Comparison of ENCODE assay signal across 19 mouse cellular contexts in genomic region chr10:37841842-37842241, GRCm38 (mm10).
DNase-seq lines count a peak whose midpoint lies in the region; ATAC-seq lines count a peak whose summit lies in the region.
"Had no signal": no experiment of that assay in that cellular context is flagged by ENCODE, and none has a peak within 500 bp of the region (broad histone marks: within the 10 kb centered on the region; RNA-seq: fewer than 3 reads in every experiment).

No protein-coding gene starts in this region.

- no peaks in the 10 kb centered on the region for H3K27me3 ChIP-seq in kidney, embryonic 15.5 days
- H3K27me3 ChIP-seq: embryonic facial prominence, embryonic 13.5 days; midbrain, embryonic 13.5 days had no signal

- H3K27ac ChIP-seq in kidney, embryonic 15.5 days, result no peak overlapping the region
- H3K27ac ChIP-seq: embryonic facial prominence, embryonic 13.5 days; hindbrain, postnatal 0 days; macrophage; midbrain, embryonic 13.5 days; stomach, postnatal 0 days had no signal

- no peaks in the 10 kb centered on the region for H3K4me1 ChIP-seq in kidney, embryonic 15.5 days
- H3K4me1 ChIP-seq: embryonic facial prominence, embryonic 13.5 days had no signal

- no peak overlapping the region for H3K4me3 ChIP-seq in kidney, embryonic 15.5 days (replicated peaks)
- H3K4me3 ChIP-seq: embryonic facial prominence, embryonic 13.5 days; midbrain, embryonic 13.5 days had no signal

- H3K36me3 ChIP-seq in kidney, embryonic 15.5 days, result no peaks in the 10 kb centered on the region
- H3K36me3 ChIP-seq: embryonic facial prominence, embryonic 13.5 days; midbrain, embryonic 13.5 days had no signal

- H3K9ac ChIP-seq in kidney, embryonic 15.5 days, result no peak overlapping the region
- H3K9ac ChIP-seq: embryonic facial prominence, embryonic 13.5 days; midbrain, embryonic 13.5 days had no signal

- WGBS in kidney, embryonic 15.5 days, result 47% methylated on average over 2 of the region's 2 CpGs

- ATAC-seq in kidney, embryonic 15.5 days (replicated peaks; ENCODE audit: low FRiP score), result no peak
- no peak for ATAC-seq in granulocyte monocyte progenitor cell, adult 5-6 weeks (replicated peaks; ENCODE audit: poor library complexity, severe bottlenecking)
- ATAC-seq: forebrain, embryonic 14.5 days; hindbrain, postnatal 0 days; midbrain, embryonic 13.5 days had no signal

- H3K4me2 ChIP-seq in kidney, embryonic 15.5 days, result no peak overlapping the region
- H3K4me2 ChIP-seq: embryonic facial prominence, embryonic 13.5 days; liver, embryonic 11.5 days; midbrain, embryonic 13.5 days had no signal

- no peaks in the 10 kb centered on the region for H3K9me3 ChIP-seq in kidney, embryonic 15.5 days (replicated peaks)
- H3K9me3 ChIP-seq: embryonic facial prominence, embryonic 13.5 days; midbrain, embryonic 13.5 days had no signal

- DNase-seq in adrenal gland, adult 8-10 months, result peak; percentile 6
- no peak for DNase-seq in adrenal gland, adult 18-20 months (ENCODE audit: low spot score in 2 of 2)
- peak; percentile 8 to 28 for DNase-seq in kidney, adult 8-10 months
- peak; percentile 5 for DNase-seq in testis, postnatal 14 days (ENCODE audit: low spot score)
- DNase-seq in testis, postnatal 10 days (ENCODE audit: low spot score), result no peak
- no peak for DNase-seq in urinary bladder, postnatal 25 days (ENCODE audit: low spot score)
- DNase-seq: cerebellum, adult 11 months; kidney, postnatal 4 days; right cerebral cortex, postnatal 14 days; thymus, postnatal 36 days had no signal

Comparison
In these comparisons a context has a peak if more than half of its experiments do, and no peak if none do; other contexts are left out.
1. DNase-seq: peak in adrenal gland, adult 8-10 months (single experiment), kidney, adult 8-10 months (2 of 2) and testis, postnatal 14 days (single experiment); none in adrenal gland, adult 18-20 months (0 of 2), testis, postnatal 10 days (single experiment) and urinary bladder, postnatal 25 days (single experiment).